Mouse (Mus musculus) cortical plate, adult 2 months (tissue): ENCODE results near the gene Gm45062.

ENCODE experiments used
- CTCF ChIP-seq: fragments of 200-500 bp; IDR thresholded peaks from 2 replicates; pipeline ENCODE4 v1.5.1; 2011; ENCODE audit warnings: mild to moderate bottlenecking, control low read depth, low read length; ENCODE audit not compliant: insufficient read depth; ENCODE audit errors: extremely low read depth
- POLR2A ChIP-seq: fragments of 200-500 bp; IDR thresholded peaks from 2 replicates; pipeline ENCODE4 v1.6.1; 2011; ENCODE audit warnings: mild to moderate bottlenecking, low read length, control low read depth; ENCODE audit not compliant: insufficient read depth; ENCODE audit errors: extremely low read depth

DNA sequence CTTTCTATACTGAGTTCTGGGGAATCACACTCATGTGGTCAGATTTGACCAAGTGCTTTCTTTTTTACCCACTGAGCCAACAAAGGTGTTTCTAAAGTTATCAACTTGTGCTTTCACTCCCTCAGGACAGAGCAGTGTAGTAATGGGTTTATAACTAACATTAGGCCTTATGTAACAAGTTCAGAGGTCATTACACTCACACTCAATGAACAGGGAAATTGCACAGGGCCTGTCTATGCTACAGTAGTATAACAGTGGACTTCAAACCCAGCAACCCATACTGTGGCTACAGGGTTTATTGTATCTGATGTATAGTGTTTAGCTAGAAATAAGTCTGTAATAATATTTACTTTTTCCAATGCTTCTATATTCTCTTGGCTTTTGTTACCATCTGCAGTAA, 247.4 kb downstream of the Gm45062 start:
- TF ChIP-seq CTCF (no peak), POLR2A (no peak)
